Mouse (Mus musculus) ovary, adult 2 months (tissue): ENCODE results near the gene Vmn2r68. TPM values are rescaled to one million over a fixed set of nuclear protein-coding genes. Genes with fewer than 3 reads are reported as not detected.

Experiments
- polyA plus RNA-seq: library from polyadenylated mRNA; depleted of rRNA; stranded (reverse); fragments of >200 nt; gene quantifications from 2 replicates; pipeline ENCODE4 v1.2.3, GENCODE M21; 2012; rRNA removed

Gene Vmn2r68
- not detected in 2 replicates for polyA plus RNA-seq

GRCm38 (mm10) chr7:85237683-85238082 is at the start of gene Vmn2r68:
Gene Vmn2r68, minus strand, starts transcription at chr7:85237783.

Other genes starting within 250 kb of the Vmn2r68 start
- gene Vmn2r66, start 225.5 kb downstream of the Vmn2r68 start, polyA plus RNA-seq, result not detected in 2 replicates
- not detected in 2 replicates for gene Vmn2r67, start 81.8 kb downstream of the Vmn2r68 start, polyA plus RNA-seq
- not detected in 2 replicates for gene Vmn2r69, start 178.1 kb upstream of the Vmn2r68 start, polyA plus RNA-seq